Mouse (Mus musculus): ENCODE results near the gene Ercc8. TPM values are rescaled to one million over a fixed set of nuclear protein-coding genes. Genes with fewer than 3 reads are reported as not detected.
A peak's percentile ranks its signal among the peaks of the same experiment; 100 is the strongest.

Ercc8 gene
- polyA plus RNA-seq, 1 experiment, result 19.1 TPM

GRCm38 (mm10) chr13:108184743-108185255 lies 26.3 kb downstream of the Ercc8 start:
- no peaks in the 10 kb centered on the region for H3K4me1 ChIP-seq (ENCODE audit: control insufficient read depth, insufficient read depth, low read length)
- H3K9me3 ChIP-seq (replicated peaks; ENCODE audit: control insufficient read depth, insufficient read depth, low read length, poor library complexity, severe bottlenecking), result no peaks in the 10 kb centered on the region
- no peaks in the 10 kb centered on the region for H3K27me3 ChIP-seq (ENCODE audit: control insufficient read depth, insufficient read depth, low read length, poor library complexity, severe bottlenecking)
- no peak overlapping the region for H3K9ac ChIP-seq (ENCODE audit: low read depth, poor library complexity, severe bottlenecking)
- H3K4me3 ChIP-seq (ENCODE audit: low read depth, low read length), result no peak overlapping the region
- TF ChIP-seq POLR2A (IDR thresholded peaks at IDR 0.05; ENCODE audit: insufficient read depth, low read length), result no peak
- no peak overlapping the region for H3K27ac ChIP-seq (ENCODE audit: insufficient read depth, low read length)
- peaks cover 32% of the 10 kb centered on the region for H3K36me3 ChIP-seq (ENCODE audit: control insufficient read depth, insufficient read depth, low read length, poor library complexity, severe bottlenecking)

GRCm38 (mm10) chr13:108185530-108185929 lies 27.0 kb downstream of the Ercc8 start:
- no peaks in the 10 kb centered on the region for H3K4me1 ChIP-seq (ENCODE audit: control insufficient read depth, insufficient read depth, low read length)
- H3K4me3 ChIP-seq (ENCODE audit: low read depth, low read length), result no peak overlapping the region
- no peak overlapping the region for H3K9ac ChIP-seq (ENCODE audit: low read depth, poor library complexity, severe bottlenecking)
- TF ChIP-seq CTCF (IDR thresholded peaks at IDR 0.05; ENCODE audit: low read depth, low read length) (no peak), POLR2A (IDR thresholded peaks at IDR 0.05; ENCODE audit: insufficient read depth, low read length) (no peak)
- H3K9me3 ChIP-seq (replicated peaks; ENCODE audit: control insufficient read depth, insufficient read depth, low read length, poor library complexity, severe bottlenecking), result no peaks in the 10 kb centered on the region
- no peaks in the 10 kb centered on the region for H3K27me3 ChIP-seq (ENCODE audit: control insufficient read depth, insufficient read depth, low read length, poor library complexity, severe bottlenecking)
- H3K36me3 ChIP-seq (ENCODE audit: control insufficient read depth, insufficient read depth, low read length, poor library complexity, severe bottlenecking), result peaks cover 32% of the 10 kb centered on the region
- no peak overlapping the region for H3K27ac ChIP-seq (ENCODE audit: insufficient read depth, low read length)

- no peak overlapping the region for H3K9ac ChIP-seq (ENCODE audit: low read depth, poor library complexity, severe bottlenecking)
- no peaks in the 10 kb centered on the region for H3K9me3 ChIP-seq (replicated peaks; ENCODE audit: control insufficient read depth, insufficient read depth, low read length, poor library complexity, severe bottlenecking)
- no peaks in the 10 kb centered on the region for H3K4me1 ChIP-seq (ENCODE audit: control insufficient read depth, insufficient read depth, low read length)
- TF ChIP-seq POLR2A (IDR thresholded peaks at IDR 0.05; ENCODE audit: insufficient read depth, low read length), result no peak
- TF ChIP-seq CTCF (IDR thresholded peaks at IDR 0.05; ENCODE audit: low read depth, low read length), result no peak
- no peak for TF ChIP-seq EP300 (IDR thresholded peaks at IDR 0.05; ENCODE audit: insufficient read depth, low read depth, low read length)
- no peak overlapping the region for H3K27ac ChIP-seq (ENCODE audit: insufficient read depth, low read length)
- peaks cover 20% of the 10 kb centered on the region for H3K36me3 ChIP-seq (ENCODE audit: control insufficient read depth, insufficient read depth, low read length, poor library complexity, severe bottlenecking)
- H3K27me3 ChIP-seq (ENCODE audit: control insufficient read depth, insufficient read depth, low read length, poor library complexity, severe bottlenecking), result no peaks in the 10 kb centered on the region
- H3K4me3 ChIP-seq (ENCODE audit: low read depth, low read length), result no peak overlapping the region
These were observed 29.5 kb downstream of the Ercc8 start for GRCm38 (mm10) chr13:108187994-108188393.

- TF ChIP-seq CTCF (IDR thresholded peaks at IDR 0.05; ENCODE audit: low read depth, low read length) (peak; percentile 66), EP300 (IDR thresholded peaks at IDR 0.05; ENCODE audit: insufficient read depth, low read depth, low read length) (no peak)
- H3K4me3 ChIP-seq (ENCODE audit: low read depth, low read length), result no peak overlapping the region
These were observed 32.7 kb downstream of the Ercc8 start for GRCm38 (mm10) chr13:108191074-108191720.

GRCm38 (mm10) chr13:108195474-108195873 lies 36.9 kb downstream of the Ercc8 start:
- H3K9ac ChIP-seq (ENCODE audit: low read depth, poor library complexity, severe bottlenecking), result no peak overlapping the region
- H3K27me3 ChIP-seq (ENCODE audit: control insufficient read depth, insufficient read depth, low read length, poor library complexity, severe bottlenecking), result no peaks in the 10 kb centered on the region
- H3K27ac ChIP-seq (ENCODE audit: insufficient read depth, low read length), result no peak overlapping the region
- peaks cover 5% of the 10 kb centered on the region for H3K36me3 ChIP-seq (ENCODE audit: control insufficient read depth, insufficient read depth, low read length, poor library complexity, severe bottlenecking)
- TF ChIP-seq CTCF (IDR thresholded peaks at IDR 0.05; ENCODE audit: low read depth, low read length) (no peak), EP300 (IDR thresholded peaks at IDR 0.05; ENCODE audit: insufficient read depth, low read depth, low read length) (no peak), POLR2A (IDR thresholded peaks at IDR 0.05; ENCODE audit: insufficient read depth, low read length) (no peak)
- no peaks in the 10 kb centered on the region for H3K9me3 ChIP-seq (replicated peaks; ENCODE audit: control insufficient read depth, insufficient read depth, low read length, poor library complexity, severe bottlenecking)
- H3K4me1 ChIP-seq (ENCODE audit: control insufficient read depth, insufficient read depth, low read length), result no peaks in the 10 kb centered on the region
- H3K4me3 ChIP-seq (ENCODE audit: low read depth, low read length), result no peak overlapping the region

More at GRCm38 (mm10) chr13:108191074-108191720, 32.7 kb downstream of the Ercc8 start:
- peaks cover 11% of the 10 kb centered on the region for H3K36me3 ChIP-seq (ENCODE audit: control insufficient read depth, insufficient read depth, low read length, poor library complexity, severe bottlenecking)
- H3K4me1 ChIP-seq (ENCODE audit: control insufficient read depth, insufficient read depth, low read length), result no peaks in the 10 kb centered on the region
- no peaks in the 10 kb centered on the region for H3K27me3 ChIP-seq (ENCODE audit: control insufficient read depth, insufficient read depth, low read length, poor library complexity, severe bottlenecking)
- H3K27ac ChIP-seq (ENCODE audit: insufficient read depth, low read length), result no peak overlapping the region
- H3K9me3 ChIP-seq (replicated peaks; ENCODE audit: control insufficient read depth, insufficient read depth, low read length, poor library complexity, severe bottlenecking), result no peaks in the 10 kb centered on the region
- H3K9ac ChIP-seq (ENCODE audit: low read depth, poor library complexity, severe bottlenecking), result no peak overlapping the region

GRCm38 (mm10) chr13:108204857-108205256 lies 46.3 kb downstream of the Ercc8 start:
- no peak overlapping the region for H3K27ac ChIP-seq (ENCODE audit: insufficient read depth, low read length)
- H3K9me3 ChIP-seq (replicated peaks; ENCODE audit: control insufficient read depth, insufficient read depth, low read length, poor library complexity, severe bottlenecking), result no peaks in the 10 kb centered on the region
- H3K4me3 ChIP-seq (ENCODE audit: low read depth, low read length), result no peak overlapping the region
- no peaks in the 10 kb centered on the region for H3K36me3 ChIP-seq (ENCODE audit: control insufficient read depth, insufficient read depth, low read length, poor library complexity, severe bottlenecking)
- H3K27me3 ChIP-seq (ENCODE audit: control insufficient read depth, insufficient read depth, low read length, poor library complexity, severe bottlenecking), result no peaks in the 10 kb centered on the region
- TF ChIP-seq POLR2A (IDR thresholded peaks at IDR 0.05; ENCODE audit: insufficient read depth, low read length), result no peak
- no peak for TF ChIP-seq CTCF (IDR thresholded peaks at IDR 0.05; ENCODE audit: low read depth, low read length)
- TF ChIP-seq EP300 (IDR thresholded peaks at IDR 0.05; ENCODE audit: insufficient read depth, low read depth, low read length), result no peak
- H3K4me1 ChIP-seq (ENCODE audit: control insufficient read depth, insufficient read depth, low read length), result no peaks in the 10 kb centered on the region
- no peak overlapping the region for H3K9ac ChIP-seq (ENCODE audit: low read depth, poor library complexity, severe bottlenecking)
